Mouse (Mus musculus) lung, postnatal 0 days (tissue): ENCODE results near the gene Arhgap31. TPM values are rescaled to one million over a fixed set of nuclear protein-coding genes. Genes with fewer than 3 reads are reported as not detected.
A peak's percentile ranks its signal among the peaks of the same experiment; 100 is the strongest.

ENCODE experiments used
- ATAC-seq: fragments of 200-750 bp; cut with Nextera tagmentation; 2 replicates; pipeline ENCODE4 v1.8.0; 2017; ENCODE audit warnings: moderate library complexity
- DNase-seq: peaks from one replicate; pipeline ENCODE4 v3.0.0-alpha.2; 2016; ENCODE audit warnings: low spot score
- H3K27ac ChIP-seq: fragments of 300-500 bp; sonication (generic); 2 replicates; pipeline ENCODE4 v1.5.1; 2014; ENCODE audit warnings: antibody characterized with exemption, mild to moderate bottlenecking, low read length, mixed read lengths
- H3K27me3 ChIP-seq: fragments of 300-500 bp; sonication (generic); replicated peaks from 2 replicates; pipeline ENCODE4 v1.6.1; 2014; ENCODE audit warnings: low read length, mixed read lengths; ENCODE audit not compliant: insufficient read depth
- H3K36me3 ChIP-seq: fragments of 300-500 bp; sonication (generic); 2 replicates; pipeline ENCODE4 v1.6.1; 2014; ENCODE audit warnings: low read length, mixed read lengths; ENCODE audit not compliant: insufficient read depth
- H3K4me1 ChIP-seq: fragments of 300-500 bp; sonication (generic); 2 replicates; pipeline ENCODE4 v1.6.1; 2014; ENCODE audit warnings: antibody characterized with exemption, low read depth, low read length, mixed read lengths; ENCODE audit not compliant: insufficient read depth
- H3K4me2 ChIP-seq: fragments of 300-500 bp; sonication (generic); replicated peaks from 2 replicates; pipeline ENCODE4 v1.6.1; 2014; ENCODE audit warnings: low read depth, mild to moderate bottlenecking, low read length, moderate library complexity, mixed read lengths
- H3K4me3 ChIP-seq: fragments of 300-500 bp; sonication (generic); 2 replicates; pipeline ENCODE4 v1.5.1; 2014; ENCODE audit warnings: low read depth, low read length
- H3K9ac ChIP-seq: fragments of 300-500 bp; sonication (generic); replicated peaks from 2 replicates; pipeline ENCODE4 v1.6.1; 2014; ENCODE audit warnings: low read depth, mild to moderate bottlenecking
- H3K9me3 ChIP-seq: fragments of 300-500 bp; sonication (generic); 2 replicates; pipeline ENCODE4 v1.6.1; 2016; ENCODE audit warnings: low read length, mixed read lengths
- CTCF ChIP-seq: IDR thresholded peaks from 2 replicates; pipeline ENCODE4 v1.5.1; 2016; ENCODE audit warnings: antibody characterized with exemption, mild to moderate bottlenecking
- EP300 ChIP-seq: IDR thresholded peaks from 2 replicates; pipeline ENCODE4 v1.6.1; 2016; ENCODE audit warnings: antibody characterized with exemption, mild to moderate bottlenecking, control low read depth
- WGBS: fragments of 180-500 bp; shearing (Covaris S2); extraction: QIAGEN DNeasy Blood & Tissue Kit; methylation state at CpG from one replicate; pipeline ENCODE4 v1.1.7; 2014; 5-methylcytosine and 5-hydroxymethylcytosine counted together
- polyA plus RNA-seq: library from polyadenylated mRNA; unstranded; fragments of >200 nt; fragmentation: Nextera tagmentation; extraction: Ambion mirVana; gene quantifications from 2 replicates; pipeline ENCODE4 v1.2.1, GENCODE M21; 2015

Arhgap31 gene
- polyA plus RNA-seq, 1 experiment from 2014 or later = 19.2 TPM

GRCm38 (mm10) chr16:38713404-38714258, 557 bp upstream of the Arhgap31 start:
- H3K9ac ChIP-seq = peak overlapping the region; percentile 76
- peak; percentile 66 for DNase-seq

GRCm38 (mm10) chr16:38712105-38712504, 969 bp downstream of the Arhgap31 start:
- Histone ChIP-seq H3K36me3 (no peaks in the 10 kb centered on the region), H3K27ac (peak overlapping the region; percentile 97), H3K9me3 (no peaks in the 10 kb centered on the region), H3K4me1 (peaks cover 23% of the 10 kb centered on the region; the same call in 1 of the 2 replicates), H3K27me3 (no peaks in the 10 kb centered on the region), H3K9ac (peak overlapping the region; percentile 76), H3K4me3 (peak overlapping the region; percentile 67), H3K4me2 (peak overlapping the region; percentile 69)
- no peak for ATAC-seq
- TF ChIP-seq EP300 (no peak), CTCF (0 out of 2 replicates have a peak, but pooled peaks have one; percentile 2)
- 2% methylated on average over 12 of the region's 12 CpGs for WGBS
- DNase-seq = peak; percentile 41

More at GRCm38 (mm10) chr16:38713404-38714258, 557 bp upstream of the Arhgap31 start:
- Histone ChIP-seq H3K9me3 (no peaks in the 10 kb centered on the region), H3K4me1 (peaks cover 14% of the 10 kb centered on the region; the same call in 1 of the 2 replicates), H3K27me3 (no peaks in the 10 kb centered on the region), H3K4me2 (peak overlapping the region; percentile 69), H3K4me3 (peak overlapping the region; percentile 67), H3K27ac (peak overlapping the region; percentile 97), H3K36me3 (no peaks in the 10 kb centered on the region)
- 3% methylated on average over 17 of the region's 17 CpGs for WGBS
- ATAC-seq = peak; percentile 29
- TF ChIP-seq EP300 (peak; percentile 57), CTCF (no peak)

DNA sequence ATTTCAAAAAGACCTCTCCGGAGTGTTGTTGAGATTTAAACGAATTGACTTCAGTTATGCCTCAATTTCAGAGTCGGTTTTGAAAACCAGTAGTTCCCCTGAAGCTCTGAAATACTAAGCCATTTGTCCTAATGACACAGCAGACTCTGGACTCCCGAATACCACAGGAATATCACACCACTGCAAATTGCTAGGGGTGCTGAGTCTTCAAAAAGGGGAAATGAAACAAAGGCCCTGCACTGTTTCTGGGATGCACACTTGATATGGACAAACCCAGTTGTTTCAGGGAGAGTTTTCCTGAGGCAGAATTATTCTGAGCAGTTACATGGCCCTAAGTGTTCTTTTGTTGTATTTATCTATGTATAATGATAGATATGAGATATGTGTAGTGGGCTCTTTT, 1.8 kb downstream of the Arhgap31 start:
- no peak for TF ChIP-seq EP300
- TF ChIP-seq CTCF = no peak
- Histone ChIP-seq H3K4me3 (peak overlapping the region; percentile 67), H3K36me3 (no peaks in the 10 kb centered on the region), H3K4me1 (peaks cover 27% of the 10 kb centered on the region; the same call in 1 of the 2 replicates), H3K4me2 (peak overlapping the region; percentile 69), H3K9ac (peak overlapping the region; percentile 76), H3K27me3 (no peaks in the 10 kb centered on the region), H3K9me3 (no peaks in the 10 kb centered on the region), H3K27ac (peak overlapping the region; percentile 97)
- no peak for ATAC-seq
- WGBS = 19% methylated on average over 4 of the region's 4 CpGs
- DNase-seq = peak; percentile 57

DNA sequence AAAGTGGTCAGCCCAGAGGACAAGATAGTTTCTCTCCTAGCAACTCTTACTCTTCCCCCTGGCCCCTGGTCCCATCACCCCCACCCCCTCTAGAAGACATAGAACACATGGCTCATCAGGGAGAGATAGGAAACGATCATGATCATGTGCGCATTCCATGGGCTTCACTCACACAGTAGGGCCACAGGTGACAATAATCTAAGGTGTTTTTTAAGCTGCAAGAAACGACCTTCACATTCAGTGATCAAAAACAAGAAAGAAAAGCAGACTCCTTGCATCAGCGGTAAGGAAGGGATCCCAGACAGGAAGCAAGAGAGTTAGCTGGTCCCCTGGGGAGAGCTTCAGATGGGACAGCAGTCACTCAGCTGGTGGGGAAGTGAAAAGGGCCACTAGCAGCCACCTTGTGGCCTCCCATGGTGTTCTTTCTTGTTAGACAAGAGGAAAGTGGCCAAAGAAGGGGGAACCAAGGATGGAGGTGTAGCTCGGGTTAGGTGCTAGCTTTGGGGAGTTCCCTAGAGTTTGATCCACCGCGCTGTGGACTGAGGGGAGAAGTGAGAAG, 4.0 kb downstream of the Arhgap31 start:
- no peaks in the 10 kb centered on the region for H3K9me3 ChIP-seq
- H3K27me3 ChIP-seq = no peaks in the 10 kb centered on the region
- no peak; the same call in 1 of the 2 replicates for TF ChIP-seq CTCF
- no peak for TF ChIP-seq EP300
- peaks cover 27% of the 10 kb centered on the region; the same call in 1 of the 2 replicates for H3K4me1 ChIP-seq
- H3K27ac ChIP-seq = 0 out of 2 replicates have a peak overlapping the region, but pooled peaks have one; percentile 35
- H3K4me2 ChIP-seq = peak overlapping the region; percentile 69
- no peak overlapping the region for H3K9ac ChIP-seq
- H3K4me3 ChIP-seq = no peak overlapping the region
- H3K36me3 ChIP-seq = no peaks in the 10 kb centered on the region
- no peak for DNase-seq
- no peak for ATAC-seq
- WGBS = 64% methylated on average over 7 of the region's 7 CpGs

DNA sequence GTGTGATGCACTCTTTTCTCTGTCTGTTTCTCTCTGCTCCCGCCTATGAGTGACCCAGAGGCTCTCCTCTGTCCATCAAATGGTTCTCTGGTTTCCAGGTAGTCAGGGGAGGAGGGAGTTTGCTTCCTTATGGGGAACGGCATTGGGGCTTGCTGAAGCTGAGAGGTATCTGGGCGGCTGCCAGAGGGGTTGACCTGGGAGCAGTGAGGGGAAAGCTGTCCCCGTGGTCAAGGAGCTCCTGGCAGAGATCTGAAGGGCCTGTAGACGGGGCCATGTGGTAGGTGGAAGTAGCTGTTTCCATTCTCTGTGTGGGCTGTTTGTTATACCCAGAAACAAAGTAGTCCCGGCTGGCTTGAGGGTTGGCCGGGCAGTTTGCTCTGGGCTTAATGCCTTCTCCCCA, 6.3 kb downstream of the Arhgap31 start:
- H3K9me3 ChIP-seq = no peaks in the 10 kb centered on the region
- TF ChIP-seq CTCF (no peak), EP300 (no peak)
- no peak overlapping the region for H3K4me3 ChIP-seq
- H3K36me3 ChIP-seq = no peaks in the 10 kb centered on the region
- DNase-seq (peak; percentile 84), ATAC-seq (peak; percentile 71)
- 33% methylated on average over 7 of the region's 7 CpGs for WGBS
- H3K27ac ChIP-seq = peak overlapping the region; percentile 66
- no peaks in the 10 kb centered on the region for H3K27me3 ChIP-seq
- no peak overlapping the region for H3K4me2 ChIP-seq
- H3K4me1 ChIP-seq = peaks cover 36% of the 10 kb centered on the region; the same call in 1 of the 2 replicates
- H3K9ac ChIP-seq = no peak overlapping the region
